Mouse (Mus musculus): Measurements from ENCODE around the gene Raly. TPM values are rescaled to one million over a fixed set of nuclear protein-coding genes. Genes with fewer than 3 reads are reported as not detected.
"Not testable (repeated sequence)": the region's sequence is repeated elsewhere in the genome, so short reads cannot be mapped to it uniquely, and the experiment has no call there.

Raly gene
- total RNA-seq, 1 experiment from 2014 or later = 236 TPM

DNA sequence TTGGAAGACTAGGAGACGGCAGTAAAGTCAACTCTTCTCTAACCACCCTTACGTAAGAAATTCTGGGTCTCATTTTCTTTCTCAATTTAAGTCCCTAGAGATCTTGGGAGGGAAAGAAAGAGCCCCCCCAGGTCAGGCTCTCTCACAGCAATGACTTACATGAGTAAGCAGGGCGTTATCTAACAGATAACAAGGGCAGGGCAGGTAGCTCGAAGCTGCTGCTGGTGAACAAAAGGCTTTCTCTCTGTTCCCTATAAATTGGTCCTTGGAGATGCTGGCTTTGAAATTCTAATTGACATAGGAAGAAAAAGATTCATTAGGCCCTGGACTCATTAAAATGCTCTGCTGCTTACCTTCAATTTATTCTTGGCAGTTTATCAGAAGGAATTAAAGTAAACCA lies 41.6 kb downstream of the Raly start:
- no peak for ATAC-seq (replicated peaks; ENCODE audit: low read depth, poor library complexity, severe bottlenecking)

DNA sequence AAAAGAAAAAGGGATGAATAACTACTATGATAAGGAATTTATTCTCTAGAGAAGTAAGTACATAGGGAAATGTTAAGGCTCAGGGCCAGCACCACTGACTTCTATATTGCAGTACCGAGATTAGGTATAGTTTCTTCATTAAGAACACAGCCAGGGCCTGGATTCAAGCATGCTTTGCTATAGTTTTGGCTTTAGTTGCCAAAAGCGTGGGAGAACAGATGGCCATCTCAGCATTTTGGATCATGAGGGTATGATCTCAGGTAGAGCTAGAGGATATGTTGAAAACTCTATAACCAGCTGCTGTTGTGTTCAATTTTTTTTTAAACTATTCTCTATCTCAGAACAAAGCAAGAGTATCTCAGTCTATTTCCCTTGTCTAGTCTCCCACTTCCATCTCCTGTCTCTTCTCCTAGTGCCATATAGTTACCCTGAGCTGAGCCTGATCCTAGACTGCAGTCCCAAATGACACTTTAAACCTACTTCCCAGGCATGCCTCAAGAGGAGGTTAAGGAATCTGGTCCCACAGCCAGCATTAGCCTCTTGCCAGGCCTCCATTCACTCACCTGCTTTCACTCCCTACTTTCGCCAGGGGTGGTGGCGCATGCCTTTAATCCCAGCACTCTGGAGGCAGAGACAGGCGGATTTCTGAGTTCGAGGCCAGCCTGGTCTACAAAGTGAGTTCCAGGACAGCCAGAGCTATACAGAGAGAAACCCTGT lies 43.4 kb downstream of the Raly start:
- no peak for ATAC-seq (replicated peaks; ENCODE audit: low read depth, poor library complexity, severe bottlenecking)

DNA sequence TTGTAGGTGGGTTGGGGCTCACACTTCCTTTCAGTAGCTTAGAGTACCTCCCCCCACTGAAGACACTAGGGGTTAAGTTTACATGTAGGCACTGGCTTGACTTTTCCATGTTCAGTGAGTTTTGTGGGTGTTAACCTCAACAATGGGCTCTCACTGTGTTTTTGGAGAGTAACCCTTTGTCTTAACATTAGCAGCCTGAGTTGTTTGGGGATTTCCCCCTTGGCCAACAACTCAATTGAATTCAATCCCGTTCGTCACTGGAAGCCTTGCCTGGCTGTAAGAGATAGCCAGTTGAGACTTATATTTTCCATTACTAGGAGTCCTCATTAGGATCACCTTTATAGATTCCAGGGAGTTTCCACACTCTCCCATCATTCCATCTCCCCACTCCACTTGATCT lies 45.6 kb downstream of the Raly start:
- ATAC-seq (replicated peaks; ENCODE audit: low read depth, poor library complexity, severe bottlenecking) = no peak

DNA sequence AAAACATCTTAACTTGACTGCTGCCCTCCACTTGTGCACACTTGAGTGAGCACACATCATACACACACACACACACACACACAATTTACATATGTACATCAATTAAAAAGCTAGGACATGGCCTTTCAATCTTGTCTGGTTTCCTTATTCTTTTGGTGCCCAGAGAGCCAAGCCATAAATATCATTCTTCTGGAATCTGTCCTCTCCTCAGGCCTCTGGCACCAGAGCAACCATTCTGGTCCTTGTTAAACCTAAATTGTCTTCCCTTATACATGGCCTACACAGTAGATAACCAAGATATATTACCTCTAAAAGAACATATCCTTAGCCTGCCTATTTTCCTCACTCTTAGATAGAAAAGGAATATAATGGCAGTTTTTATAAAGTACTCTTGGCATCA lies 57.2 kb downstream of the Raly start:
- no peak for ATAC-seq (replicated peaks; ENCODE audit: low read depth, poor library complexity, severe bottlenecking)

DNA sequence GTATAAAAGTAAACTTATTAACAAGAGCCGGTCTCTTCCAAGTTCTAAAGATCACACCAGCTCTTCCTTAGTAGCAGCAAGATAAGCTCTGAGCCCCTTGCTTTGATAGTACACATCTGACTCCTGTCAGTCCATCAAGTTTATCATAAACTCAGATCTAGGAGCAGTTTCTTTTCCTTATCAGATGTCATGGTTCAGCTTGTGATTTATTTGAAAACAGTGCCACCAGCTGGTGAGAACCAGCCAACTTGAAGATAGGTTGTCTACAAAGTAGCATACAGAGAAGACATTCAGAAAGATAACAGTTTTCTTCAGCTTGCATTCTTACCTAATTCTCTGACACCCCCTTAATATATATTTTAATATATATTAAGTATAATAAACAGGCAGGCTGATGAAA lies 64.5 kb downstream of the Raly start:
- ATAC-seq (replicated peaks; ENCODE audit: low read depth, poor library complexity, severe bottlenecking) = no peak

DNA sequence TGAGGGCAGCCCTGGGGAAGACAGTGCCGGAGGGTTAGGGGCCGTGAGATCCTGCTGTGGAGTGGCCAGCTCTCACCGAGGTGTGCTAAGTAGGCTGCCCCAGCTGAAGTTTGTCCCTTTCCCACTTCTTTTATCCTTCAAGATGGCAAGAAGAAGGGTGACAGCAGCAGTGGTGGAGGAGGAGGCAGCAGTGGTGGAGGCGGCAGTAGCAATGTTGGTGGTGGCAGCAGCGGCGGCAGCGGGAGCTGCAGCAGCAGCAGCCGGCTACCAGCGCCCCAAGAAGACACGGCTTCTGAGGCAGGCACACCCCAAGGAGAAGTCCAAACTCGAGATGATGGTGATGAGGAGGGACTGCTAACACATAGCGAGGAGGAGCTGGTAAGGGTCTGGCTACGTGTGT lies 72.8 kb downstream of the Raly start:
- no peak for ATAC-seq (replicated peaks; ENCODE audit: low read depth, poor library complexity, severe bottlenecking)

DNA sequence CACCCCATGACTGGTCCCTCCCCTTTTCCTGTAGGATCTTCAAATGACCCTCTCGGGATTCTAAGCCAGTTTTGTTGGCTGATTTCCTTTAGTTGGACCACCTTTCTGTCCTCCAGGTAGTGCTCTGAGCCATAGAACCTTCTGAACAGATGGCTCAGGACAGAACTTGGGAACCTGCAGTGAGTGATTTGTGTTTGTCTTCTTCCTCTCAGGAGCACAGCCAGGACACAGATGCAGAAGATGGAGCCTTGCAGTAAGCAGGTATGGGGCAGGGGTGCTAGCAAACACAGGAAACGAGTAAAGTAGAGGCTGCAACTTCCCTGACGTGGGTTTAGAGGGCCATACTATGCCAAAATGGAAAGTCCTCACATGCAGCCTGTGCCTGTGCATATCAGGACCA lies 74.8 kb downstream of the Raly start:
- no peak for ATAC-seq (replicated peaks; ENCODE audit: low read depth, poor library complexity, severe bottlenecking)

DNA sequence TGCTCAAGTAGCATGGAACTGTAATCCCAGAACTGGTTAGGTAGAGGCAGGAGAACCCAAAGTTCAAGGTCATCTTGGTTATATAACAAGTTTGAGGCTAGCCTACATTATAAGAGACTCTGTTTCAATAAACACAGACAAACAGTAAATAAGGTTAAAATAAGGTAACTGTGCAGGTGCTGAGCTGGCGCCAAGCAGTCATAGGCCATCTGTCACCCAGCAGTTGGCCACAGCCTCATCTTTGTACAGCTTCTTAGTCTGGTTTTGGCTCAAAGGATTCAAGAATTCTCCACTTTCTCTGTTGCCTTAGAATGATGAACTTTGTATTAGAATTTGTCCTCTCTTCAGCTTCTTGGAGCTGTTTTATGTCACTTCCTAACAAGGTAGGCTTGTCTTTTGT lies 77.2 kb downstream of the Raly start:
- ATAC-seq (replicated peaks; ENCODE audit: low read depth, poor library complexity, severe bottlenecking) = no peak

DNA sequence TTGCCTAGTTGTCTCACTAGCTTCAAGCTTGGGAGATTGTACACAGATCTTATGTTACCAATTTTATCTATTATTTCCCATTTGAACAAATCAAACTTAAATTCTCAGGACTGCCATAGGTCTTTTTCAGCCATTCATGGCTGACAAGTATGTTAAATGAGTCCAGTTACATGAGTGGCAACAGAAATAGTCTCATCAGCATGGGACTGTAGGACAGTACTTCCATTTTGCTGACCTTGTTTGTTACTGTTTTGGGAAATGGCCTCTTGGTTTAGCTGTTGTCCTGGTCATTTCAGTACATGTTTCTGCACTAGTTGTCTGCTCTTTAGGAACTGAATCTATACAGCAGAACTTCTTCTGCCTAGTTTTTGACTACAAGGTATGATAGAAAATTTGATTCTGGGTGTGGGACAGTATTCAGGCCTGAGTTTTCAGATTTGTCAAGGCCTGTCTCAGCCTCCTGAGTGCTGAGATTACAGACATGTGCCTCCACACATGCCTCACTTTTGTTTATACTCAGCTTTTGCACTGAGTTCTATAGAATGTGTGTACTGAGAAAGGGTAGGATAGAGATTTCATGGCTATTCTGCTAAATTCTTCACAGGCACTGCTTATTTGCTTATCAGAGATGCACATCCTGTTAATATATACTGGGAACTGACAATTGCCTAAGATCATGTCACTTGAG lies 79.2 kb downstream of the Raly start:
- ATAC-seq (replicated peaks; ENCODE audit: low read depth, poor library complexity, severe bottlenecking) = no peak

DNA sequence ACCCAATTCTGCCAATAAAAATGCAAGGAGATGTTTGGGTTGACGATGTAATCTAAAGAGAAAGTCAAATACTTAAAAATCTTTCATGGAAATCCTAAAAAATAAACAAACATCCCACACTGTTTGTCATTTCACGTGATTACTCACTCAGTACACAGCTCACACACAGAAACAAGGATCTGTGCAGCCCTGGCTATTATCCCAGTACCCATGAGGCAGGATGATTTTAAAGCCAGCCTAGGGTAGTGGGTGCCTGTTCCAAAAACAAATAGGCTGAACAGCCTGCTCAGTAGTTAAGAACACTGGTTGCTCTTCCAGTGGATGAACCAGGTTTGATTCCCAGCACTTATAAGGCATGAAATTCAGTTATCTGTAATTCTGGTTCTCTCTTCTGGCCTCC lies 85.7 kb downstream of the Raly start:
- no peak for ATAC-seq (replicated peaks; ENCODE audit: low read depth, poor library complexity, severe bottlenecking)

DNA sequence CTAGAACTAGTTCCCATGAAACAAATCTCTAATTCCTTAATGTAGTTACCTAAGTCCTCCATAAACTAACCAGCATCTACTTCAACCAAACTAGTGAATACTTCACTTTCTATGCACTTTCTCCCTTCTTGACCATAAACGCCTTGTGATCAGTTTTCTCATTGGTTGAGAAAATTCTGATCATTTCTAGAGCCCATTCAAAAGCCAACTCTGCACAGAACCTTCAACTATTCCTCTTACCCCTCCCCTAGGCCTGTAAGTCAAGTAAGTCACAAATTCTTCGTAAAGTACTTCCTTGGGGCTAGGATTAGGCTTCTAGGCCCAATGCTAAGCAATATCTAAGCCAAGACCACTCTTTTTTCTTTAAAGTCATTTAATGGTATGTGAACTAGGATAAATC lies 100.7 kb downstream of the Raly start:
- no peak for ATAC-seq (replicated peaks; ENCODE audit: low read depth, poor library complexity, severe bottlenecking)

DNA sequence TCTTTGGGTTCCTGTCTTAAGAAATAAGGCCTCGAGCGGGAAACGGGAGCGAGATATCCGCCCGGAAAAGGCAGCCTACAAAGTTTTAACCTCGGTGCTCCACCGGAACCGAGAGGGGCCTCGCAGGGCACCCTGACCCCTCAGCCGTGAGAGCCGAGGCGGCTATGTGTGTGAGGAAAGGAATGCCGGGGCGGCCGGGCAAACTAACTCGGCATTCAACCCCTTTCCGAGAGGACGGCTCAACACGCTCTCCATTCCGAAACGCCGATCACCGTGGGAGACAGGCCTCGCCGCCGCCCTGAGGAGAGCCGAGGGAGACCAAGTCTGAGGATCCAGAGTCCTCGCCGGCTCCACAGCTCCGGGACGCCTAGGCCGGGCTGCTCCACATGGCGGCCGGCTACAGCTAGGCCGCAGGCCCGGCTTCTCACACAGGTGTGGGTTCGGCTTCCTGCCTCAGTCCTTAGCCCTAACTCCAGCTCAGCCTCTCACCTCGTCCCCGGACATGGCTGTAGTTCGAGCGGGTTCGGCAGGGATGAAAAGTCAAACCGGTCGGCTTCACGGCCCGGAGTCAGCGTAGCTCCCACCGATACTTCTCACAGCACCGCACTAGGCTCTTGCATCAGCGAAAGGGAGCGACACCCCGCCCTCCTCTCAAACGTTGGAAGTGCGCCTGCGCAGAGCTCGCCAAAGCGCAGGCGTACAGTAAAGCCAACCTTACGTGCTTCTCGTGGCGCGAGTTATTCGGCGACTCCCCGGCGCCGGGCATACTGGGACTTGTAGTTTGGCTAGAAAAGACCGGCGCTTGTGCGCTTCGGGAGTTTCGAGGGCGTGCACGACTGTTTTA lies 101.5 kb downstream of the Raly start, which contains the start of gene Eif2s2:
Gene Eif2s2, minus strand, starts transcription at position 735 of the 844 bp plus-strand sequence.
- ATAC-seq (replicated peaks; ENCODE audit: low read depth, poor library complexity, severe bottlenecking) = peak; percentile 97

DNA sequence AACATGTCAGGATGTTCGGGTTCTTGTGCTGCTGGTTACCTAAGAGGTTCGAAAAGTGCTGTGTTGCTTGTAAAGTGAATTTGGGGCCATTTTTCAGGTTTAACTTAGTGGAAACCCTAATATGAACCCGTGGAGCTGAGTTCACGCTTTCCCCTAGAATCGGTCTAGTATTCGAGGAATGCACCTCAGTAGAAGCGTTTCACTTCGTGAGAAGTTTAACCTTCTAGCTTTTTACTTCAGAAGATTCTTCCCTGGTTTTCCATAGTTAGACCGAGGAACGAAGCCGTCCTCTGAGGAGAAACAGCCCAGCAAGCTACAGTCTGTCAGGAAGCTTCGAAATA lies 102.1 kb downstream of the Raly start:
- no peak for ATAC-seq (replicated peaks; ENCODE audit: low read depth, poor library complexity, severe bottlenecking)

DNA sequence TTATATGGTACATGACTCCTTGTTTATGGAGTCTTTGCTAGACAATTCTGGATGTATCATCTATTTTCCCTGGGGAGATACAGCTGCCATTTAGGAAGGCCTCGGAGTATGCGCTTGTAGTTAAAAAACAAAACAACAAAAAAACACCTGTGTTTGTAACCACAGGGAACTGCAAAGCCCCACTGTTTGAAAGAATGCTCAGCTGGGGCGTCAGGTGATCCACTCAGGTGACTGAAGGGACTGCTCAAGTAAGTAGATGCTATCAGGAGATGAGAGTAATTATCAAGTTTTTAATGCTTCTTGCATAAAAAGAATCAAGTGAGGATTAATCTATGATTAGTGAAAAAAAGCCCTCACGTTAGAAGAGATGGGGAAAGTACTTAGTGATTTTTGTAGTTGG lies 102.7 kb downstream of the Raly start:
- ATAC-seq (replicated peaks; ENCODE audit: low read depth, poor library complexity, severe bottlenecking) = no peak

DNA sequence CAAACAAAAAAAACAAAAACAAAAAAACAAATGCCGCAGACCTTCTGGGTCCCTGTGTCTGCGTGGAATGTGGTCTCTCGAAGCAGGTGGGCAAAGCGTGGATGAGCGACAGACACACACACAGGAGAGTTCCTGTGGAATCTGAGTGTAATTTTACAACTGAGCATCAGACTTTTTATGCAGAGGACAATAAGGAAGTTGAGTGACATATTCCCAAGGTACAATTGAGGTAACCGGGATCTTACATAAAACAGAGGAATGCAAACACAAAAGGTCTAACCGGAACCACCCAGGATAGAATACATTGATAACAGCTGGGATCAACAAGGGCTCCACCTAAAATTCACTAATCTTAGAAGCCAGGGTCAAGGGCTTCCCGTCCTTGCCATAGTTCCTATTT lies 108.1 kb downstream of the Raly start:
- ATAC-seq (replicated peaks; ENCODE audit: low read depth, poor library complexity, severe bottlenecking) = not testable (repeated sequence)

DNA sequence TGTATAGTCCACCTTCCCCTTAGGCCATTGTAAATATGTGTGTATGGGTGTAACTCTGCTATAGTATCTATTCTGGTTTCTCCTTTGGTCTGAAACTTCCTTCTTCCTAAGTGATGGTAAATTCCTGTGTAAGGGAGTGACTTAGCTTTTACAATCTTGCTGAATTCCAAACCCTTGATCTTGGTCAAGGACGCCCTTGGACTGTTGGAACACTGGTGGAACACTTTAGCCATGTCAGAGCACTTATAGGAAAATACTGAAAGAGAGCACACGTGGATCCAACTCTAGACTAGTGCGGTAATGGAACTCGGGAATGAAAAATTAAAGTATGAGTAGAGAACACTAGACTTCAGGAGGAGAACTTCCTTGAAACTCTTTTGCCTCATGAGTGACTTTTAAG lies 108.5 kb downstream of the Raly start:
- ATAC-seq (replicated peaks; ENCODE audit: low read depth, poor library complexity, severe bottlenecking) = not testable (repeated sequence)

DNA sequence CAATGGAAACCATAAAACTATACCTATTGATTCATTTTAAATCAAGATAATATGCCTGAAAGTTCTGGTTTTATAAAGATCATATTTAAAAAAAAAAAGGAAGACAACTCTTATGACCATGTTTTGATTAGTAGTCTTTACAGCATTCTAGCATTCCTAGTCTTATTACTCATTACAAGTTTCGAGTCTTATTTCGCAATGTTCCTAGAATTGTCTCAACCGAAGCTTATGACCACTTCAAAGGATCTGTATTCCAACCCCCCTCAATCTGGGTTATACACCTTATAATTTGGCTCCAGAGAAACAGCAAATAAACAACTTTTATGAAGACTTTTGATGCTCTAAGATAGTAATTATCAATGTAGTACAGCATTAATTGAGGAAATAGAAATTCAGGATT lies 111.2 kb downstream of the Raly start:
- ATAC-seq (replicated peaks; ENCODE audit: low read depth, poor library complexity, severe bottlenecking) = no peak

DNA sequence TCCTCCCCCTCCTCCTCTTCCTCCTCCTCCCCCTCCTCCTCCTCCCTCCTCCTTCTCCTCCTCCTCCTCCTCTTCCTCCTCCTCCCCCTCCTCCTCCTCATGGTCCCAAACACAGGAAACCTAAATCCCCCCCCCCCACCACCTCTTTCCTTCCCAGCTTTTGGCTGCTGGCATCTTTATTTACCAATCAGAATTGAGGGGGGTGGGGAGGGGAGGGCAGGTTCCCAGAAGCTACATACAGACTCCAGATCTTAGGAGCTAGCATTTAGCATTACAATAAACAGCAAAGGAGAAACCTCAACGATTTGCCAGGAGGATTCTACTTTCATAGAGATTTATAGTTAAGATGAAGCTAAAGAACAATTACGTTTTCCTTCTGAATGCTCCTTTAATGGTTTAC lies 114.9 kb downstream of the Raly start:
- ATAC-seq (replicated peaks; ENCODE audit: low read depth, poor library complexity, severe bottlenecking) = no peak

DNA sequence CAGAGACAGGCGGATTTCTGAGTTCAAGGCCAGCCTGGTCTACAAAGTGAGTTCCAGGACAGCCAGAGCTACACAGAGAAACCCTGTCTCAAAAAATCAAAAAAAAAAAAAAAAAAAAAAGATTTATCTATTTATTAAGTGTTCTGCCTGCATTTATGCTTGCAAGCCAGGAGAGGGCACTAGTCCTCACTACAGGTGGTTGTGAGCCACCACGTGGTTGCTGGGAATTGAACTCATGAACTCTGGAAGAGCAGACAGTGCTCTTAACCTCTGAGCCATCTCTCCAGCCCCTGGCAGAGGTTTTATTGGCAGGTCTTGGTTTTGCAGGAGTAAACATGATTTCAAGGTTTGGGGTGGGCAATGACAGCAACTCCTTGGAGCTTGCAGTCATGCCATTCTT lies 117.3 kb downstream of the Raly start:
- not testable (repeated sequence) for ATAC-seq (replicated peaks; ENCODE audit: low read depth, poor library complexity, severe bottlenecking)

DNA sequence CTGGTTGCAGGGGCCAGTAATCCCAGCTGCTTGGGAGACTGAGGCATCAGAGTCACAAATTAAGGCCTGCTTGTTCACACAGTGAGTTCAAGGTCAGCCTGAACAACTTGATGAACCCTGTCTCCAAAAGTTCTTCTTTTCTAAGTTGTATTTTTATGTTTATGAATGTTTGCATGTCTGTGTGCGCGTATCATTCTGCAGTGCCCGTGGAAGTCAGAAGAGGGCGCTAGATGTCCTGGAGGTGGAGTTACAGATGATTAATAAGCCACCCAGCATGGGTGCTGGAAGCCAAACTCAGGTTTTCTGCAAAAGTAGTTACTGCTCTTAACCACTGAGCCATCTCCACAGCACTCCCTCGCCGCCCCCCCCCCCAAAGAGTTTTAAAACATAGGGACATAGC lies 118.9 kb downstream of the Raly start:
- ATAC-seq (replicated peaks; ENCODE audit: low read depth, poor library complexity, severe bottlenecking) = no peak

DNA sequence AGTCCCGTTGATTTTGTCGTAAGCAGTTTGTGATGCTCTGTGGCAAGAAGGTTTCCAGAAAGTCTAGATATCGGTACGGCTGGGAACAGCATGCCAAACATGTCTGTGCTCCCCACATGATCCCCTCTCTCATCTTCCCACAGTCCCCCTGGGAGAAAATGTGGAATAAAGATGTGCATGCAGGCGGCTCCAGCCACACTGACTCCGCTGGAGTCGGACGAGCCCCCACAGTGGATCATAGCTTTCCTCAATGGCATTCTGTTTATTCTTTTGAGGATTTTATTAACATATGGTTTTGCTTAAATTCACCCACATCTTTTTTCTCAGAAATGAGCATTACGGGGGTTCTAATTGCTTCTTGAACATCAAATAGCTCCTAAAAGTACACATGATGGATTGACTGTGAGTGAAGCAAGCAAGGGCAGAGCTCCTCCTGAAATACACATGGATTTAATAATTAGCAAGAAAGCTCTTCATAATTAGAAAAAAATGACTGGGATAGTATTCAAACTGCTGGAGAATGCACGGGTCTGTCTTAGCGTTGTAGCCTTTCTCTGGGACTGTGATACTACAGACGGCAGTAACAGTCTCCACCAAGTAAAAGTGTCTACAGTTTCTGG lies 125.1 kb downstream of the Raly start:
- no peak for ATAC-seq (replicated peaks; ENCODE audit: low read depth, poor library complexity, severe bottlenecking)
